In the genomic region with DNA sequence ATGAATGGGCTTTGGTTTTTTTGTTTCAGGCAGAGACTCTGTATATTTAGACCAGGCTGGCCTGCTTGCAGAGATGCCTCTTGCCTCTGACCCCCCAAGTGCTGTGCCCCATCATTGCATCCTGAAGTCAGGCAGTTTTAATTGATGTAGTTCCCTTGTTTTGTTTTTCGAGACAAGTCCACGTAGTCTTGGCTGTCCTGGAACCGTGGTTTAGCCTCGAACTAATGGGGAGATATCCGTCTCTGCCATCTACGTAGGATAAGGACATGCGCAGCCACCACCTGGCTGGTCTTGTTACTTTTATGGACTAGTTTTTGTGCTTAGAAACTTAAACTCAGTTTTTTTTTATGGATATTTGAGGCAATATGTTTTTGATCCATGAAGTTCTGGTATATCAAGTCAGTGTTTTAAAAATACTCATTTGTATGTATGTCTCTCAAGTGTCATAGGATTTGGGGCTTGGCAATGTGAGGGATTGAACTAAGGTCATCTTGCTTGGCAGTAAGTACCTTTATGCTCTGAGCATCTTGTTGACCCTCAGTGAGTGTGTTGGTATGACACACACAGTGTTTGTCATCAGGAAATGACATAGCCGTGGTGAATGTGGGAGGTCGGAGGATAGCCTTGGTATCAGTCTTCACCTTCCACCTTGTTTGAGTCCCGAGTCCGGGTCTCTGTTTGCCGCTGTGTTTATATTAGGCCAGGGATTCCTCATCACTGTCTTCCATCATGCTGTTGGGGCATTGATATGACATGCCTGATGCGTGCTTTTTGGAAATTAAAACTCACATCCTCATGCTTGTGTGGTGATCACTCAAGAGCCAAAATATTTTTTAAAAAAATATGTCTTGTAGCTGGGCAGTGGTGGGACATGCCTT, we compare ENCODE assay signal across 8 mouse cellular contexts. TPM values are rescaled to one million over a fixed set of nuclear protein-coding genes. Genes with fewer than 3 reads are reported as not detected.
A peak's percentile ranks its signal among the peaks of the same experiment; 100 is the strongest.
DNase-seq lines count a peak whose midpoint lies in the region; ATAC-seq and TF ChIP-seq lines count a peak whose summit lies in the region.

No protein-coding gene starts in this region.

- H3K4me1 ChIP-seq in erythroblast, embryonic 14.5 days (ENCODE audit: control insufficient read depth): peaks cover 28% of the 10 kb centered on the region
- peaks cover 13% of the 10 kb centered on the region for H3K4me1 ChIP-seq in embryonic facial prominence, embryonic 15.5 days
- no peaks in the 10 kb centered on the region for H3K4me1 ChIP-seq in stomach, postnatal 0 days (replicated peaks; ENCODE audit: control insufficient read depth, insufficient read depth)

- WGBS in embryonic facial prominence, embryonic 15.5 days: 38% methylated on average over 13 of the region's 13 CpGs
- WGBS in stomach, postnatal 0 days: 6% methylated on average over 13 of the region's 13 CpGs

- H3K4me3 ChIP-seq in erythroblast, embryonic 14.5 days (replicated peaks): peak overlapping the region; percentile 87
- peak overlapping the region; percentile 96 for H3K4me3 ChIP-seq in embryonic facial prominence, embryonic 15.5 days (replicated peaks)
- H3K4me3 ChIP-seq in stomach, postnatal 0 days (ENCODE audit: low read depth, low read length): peak overlapping the region; percentile 75

- peaks cover 50% of the 10 kb centered on the region for H3K36me3 ChIP-seq in erythroblast, embryonic 14.5 days (ENCODE audit: control insufficient read depth)
- peaks cover 41% of the 10 kb centered on the region for H3K36me3 ChIP-seq in embryonic facial prominence, embryonic 15.5 days
- peaks cover 15% of the 10 kb centered on the region for H3K36me3 ChIP-seq in stomach, postnatal 0 days (ENCODE audit: control insufficient read depth, insufficient read depth, low read length)

- H3K9me3 ChIP-seq in erythroblast, embryonic 14.5 days (ENCODE audit: control insufficient read depth, low read length): no peaks in the 10 kb centered on the region
- no peaks in the 10 kb centered on the region for H3K9me3 ChIP-seq in embryonic facial prominence, embryonic 15.5 days (replicated peaks)
- H3K9me3 ChIP-seq in stomach, postnatal 0 days (ENCODE audit: control insufficient read depth, low read length): no peaks in the 10 kb centered on the region

- ATAC-seq in erythroblast, adult 5-6 weeks (replicated peaks; ENCODE audit: low FRiP score, poor library complexity, severe bottlenecking): no peak
- ATAC-seq in embryonic facial prominence, embryonic 15.5 days (ENCODE audit: insufficient number of reproducible peaks, low FRiP score, low TSS enrichment, low read depth): no peak
- ATAC-seq in stomach, postnatal 0 days (ENCODE audit: low FRiP score, low TSS enrichment): no peak

- H3K9ac ChIP-seq in embryonic facial prominence, embryonic 15.5 days: peak overlapping the region; percentile 97
- H3K9ac ChIP-seq in stomach, postnatal 0 days (ENCODE audit: low read length): peak overlapping the region; percentile 97

- no peak for TF ChIP-seq EP300 in stomach, postnatal 0 days (optimal IDR thresholded peaks at IDR 0.05)

- no peaks in the 10 kb centered on the region for H3K27me3 ChIP-seq in erythroblast, embryonic 14.5 days (ENCODE audit: control insufficient read depth)
- no peaks in the 10 kb centered on the region for H3K27me3 ChIP-seq in embryonic facial prominence, embryonic 15.5 days
- no peaks in the 10 kb centered on the region for H3K27me3 ChIP-seq in stomach, postnatal 0 days (ENCODE audit: control insufficient read depth, insufficient read depth, low read length)

- peak overlapping the region; percentile 99 for H3K27ac ChIP-seq in embryonic facial prominence, embryonic 15.5 days (replicated peaks)
- peak overlapping the region; percentile 97; the same call in 1 of the 2 replicates for H3K27ac ChIP-seq in stomach, postnatal 0 days (replicated peaks)

- TF ChIP-seq CTCF in stomach, postnatal 0 days (IDR thresholded peaks at IDR 0.05; ENCODE audit: low read depth): no peak

- DNase-seq in B cell, adult 2 months: peak; percentile 12 to 13
- DNase-seq in liver: peak; percentile 24
- no peak for DNase-seq in stomach, postnatal 0 days (ENCODE audit: low spot score)
- DNase-seq in urinary bladder, adult 2 months (ENCODE audit: low spot score): no peak
- no peak for DNase-seq in layer of hippocampus, postnatal 36 days

- H3K4me2 ChIP-seq in embryonic facial prominence, embryonic 15.5 days (replicated peaks): peak overlapping the region; percentile 76
- peak overlapping the region; percentile 83 for H3K4me2 ChIP-seq in stomach, postnatal 0 days (replicated peaks; ENCODE audit: low read depth)

RNA-seq across cellular contexts. Expression of gene Khdc4, which starts 1.4 kb away (rescaled TPM):
- polyA plus RNA-seq in erythroblast, embryonic 14.5 days (2012): 0.32 and 0.37 TPM in 2 replicates
- 25.0 and 29.5 TPM in 2 replicates for total RNA-seq in erythroblast, adult 5-6 weeks (2015; ENCODE audit: low replicate concordance)
- total RNA-seq in erythroblast, adult 5-6 weeks (2017; ENCODE audit: low replicate concordance): 19.9 and 23.4 TPM in 2 replicates
- polyA plus RNA-seq in embryonic facial prominence, embryonic 15.5 days (2015; fragmentation: Nextera tagmentation; extraction: Ambion mirVana): 78.6 and 91.4 TPM in 2 replicates
- polyA plus RNA-seq in stomach, postnatal 0 days (2015; fragmentation: Nextera tagmentation; extraction: Ambion mirVana): 38.1 and 45.9 TPM in 2 replicates
- 76.3 and 121 TPM in 2 replicates for polyA plus RNA-seq in urinary bladder, adult 2 months (2012; rRNA removed)
- 10 to 100 TPM; 49.1 to 61.1 TPM for total RNA-seq in layer of hippocampus, postnatal 36 days (2021)

RNA-seq across cellular contexts. Expression of gene Rit1, which starts 29.7 kb away (rescaled TPM):
- polyA plus RNA-seq in erythroblast, embryonic 14.5 days (2012): 3.6 and 4.6 TPM in 2 replicates
- total RNA-seq in erythroblast, adult 5-6 weeks (2015; ENCODE audit: low replicate concordance): 99.9 and 111 TPM in 2 replicates
- 90.6 and 102 TPM in 2 replicates for total RNA-seq in erythroblast, adult 5-6 weeks (2017; ENCODE audit: low replicate concordance)
- 68.3 and 71.6 TPM in 2 replicates for polyA plus RNA-seq in embryonic facial prominence, embryonic 15.5 days (2015; fragmentation: Nextera tagmentation; extraction: Ambion mirVana)
- 85.5 and 86.9 TPM in 2 replicates for polyA plus RNA-seq in stomach, postnatal 0 days (2015; fragmentation: Nextera tagmentation; extraction: Ambion mirVana)
- 81.4 and 89.3 TPM in 2 replicates for polyA plus RNA-seq in urinary bladder, adult 2 months (2012; rRNA removed)
- total RNA-seq in layer of hippocampus, postnatal 36 days (2021): 10 to 100 TPM; 44.4 to 50.3 TPM

RNA-seq across cellular contexts. Expression of gene Rxfp4, which starts 34.0 kb away (rescaled TPM):
- not detected in 2 replicates for polyA plus RNA-seq in erythroblast, embryonic 14.5 days (2012)
- not detected in 2 replicates for total RNA-seq in erythroblast, adult 5-6 weeks (2015; ENCODE audit: low replicate concordance)
- total RNA-seq in erythroblast, adult 5-6 weeks (2017; ENCODE audit: low replicate concordance): not detected in 2 replicates
- polyA plus RNA-seq in embryonic facial prominence, embryonic 15.5 days (2015; fragmentation: Nextera tagmentation; extraction: Ambion mirVana): not detected in 2 replicates
- polyA plus RNA-seq in stomach, postnatal 0 days (2015; fragmentation: Nextera tagmentation; extraction: Ambion mirVana): 0.07 TPM in 1 of 2 replicates, not detected in the other
- polyA plus RNA-seq in urinary bladder, adult 2 months (2012; rRNA removed): not detected in 2 replicates
- not detected for total RNA-seq in layer of hippocampus, postnatal 36 days (2021)

Comparison
In these comparisons a context has a peak if more than half of its experiments do, and no peak if none do; other contexts are left out.
1. DNase-seq: peak in B cell, adult 2 months (2 of 2) and liver (single experiment); none in stomach, postnatal 0 days (single experiment), urinary bladder, adult 2 months (single experiment) and layer of hippocampus, postnatal 36 days (0 of 2).
2. RNA of gene Khdc4, which starts 1.4 kb away (polyA plus RNA-seq): 76.3 to 121 TPM in urinary bladder, adult 2 months, 78.6 to 91.4 TPM in embryonic facial prominence, embryonic 15.5 days and 38.1 to 45.9 TPM in stomach, postnatal 0 days; 0.32 to 0.37 TPM in erythroblast, embryonic 14.5 days; every median in the first group is over 10 times any median in the second.
3. RNA of gene Rit1, which starts 29.7 kb away (polyA plus RNA-seq): 81.4 to 89.3 TPM in urinary bladder, adult 2 months, 85.5 to 86.9 TPM in stomach, postnatal 0 days and 68.3 to 71.6 TPM in embryonic facial prominence, embryonic 15.5 days; 3.6 to 4.6 TPM in erythroblast, embryonic 14.5 days; every median in the first group is over 10 times any median in the second.
4. Peak in every context shown above with its lines, with median percentiles within 50 percentile points of each other: H3K4me3 ChIP-seq.